Mouse (Mus musculus) frontal cortex, postnatal 25 days (tissue): ENCODE measurements around the gene Znhit6.

Experiments used
- DNase-seq, 2 experiments: peaks; one replicate each; pipeline ENCODE4 v3.0.0; 2022; ENCODE audit warnings: low spot score in 2 of 2

Znhit6 gene

GRCm38 (mm10) chr3:145605437-145606123 is 29.6 kb downstream of the Znhit6 start:
- no peak for DNase-seq

GRCm38 (mm10) chr3:145608320-145608719 is 32.3 kb downstream of the Znhit6 start:
- no peak for DNase-seq

- DNase-seq: no peak
Measured at GRCm38 (mm10) chr3:145612662-145613061, 36.7 kb downstream of the Znhit6 start.

GRCm38 (mm10) chr3:145613234-145613633 is 37.2 kb downstream of the Znhit6 start:
- DNase-seq: no peak

GRCm38 (mm10) chr3:145614362-145615115 is 38.5 kb downstream of the Znhit6 start:
- no peak for DNase-seq

GRCm38 (mm10) chr3:145618299-145618698 is 42.3 kb downstream of the Znhit6 start:
- no peak for DNase-seq

GRCm38 (mm10) chr3:145619621-145620365 is 43.8 kb downstream of the Znhit6 start:
- no peak for DNase-seq

GRCm38 (mm10) chr3:145621209-145621608 is 45.2 kb downstream of the Znhit6 start:
- no peak for DNase-seq

GRCm38 (mm10) chr3:145623047-145623446 is 47.0 kb downstream of the Znhit6 start:
- DNase-seq: no peak

- no peak for DNase-seq
Measured at GRCm38 (mm10) chr3:145624786-145625185, 48.8 kb downstream of the Znhit6 start.

- DNase-seq: no peak
Measured at GRCm38 (mm10) chr3:145625546-145625945, 49.5 kb downstream of the Znhit6 start.

GRCm38 (mm10) chr3:145626063-145626462 is 50.1 kb downstream of the Znhit6 start:
- no peak for DNase-seq

GRCm38 (mm10) chr3:145627830-145628229 is 51.8 kb downstream of the Znhit6 start:
- DNase-seq: no peak

- DNase-seq: no peak
Measured at GRCm38 (mm10) chr3:145628643-145629042, 52.6 kb downstream of the Znhit6 start.

GRCm38 (mm10) chr3:145632888-145633287 is 56.9 kb downstream of the Znhit6 start:
- DNase-seq: no peak

- DNase-seq: no peak
Measured at GRCm38 (mm10) chr3:145634002-145634710, 58.2 kb downstream of the Znhit6 start.

GRCm38 (mm10) chr3:145640170-145640569 is 64.2 kb downstream of the Znhit6 start:
- DNase-seq: no peak

GRCm38 (mm10) chr3:145640583-145640982 is 64.6 kb downstream of the Znhit6 start:
- no peak for DNase-seq

- no peak for DNase-seq
Measured at GRCm38 (mm10) chr3:145641036-145641685, 65.2 kb downstream of the Znhit6 start.

- DNase-seq: no peak
Measured at GRCm38 (mm10) chr3:145641878-145642277, 65.9 kb downstream of the Znhit6 start.

GRCm38 (mm10) chr3:145642861-145643260 is 66.9 kb downstream of the Znhit6 start:
- DNase-seq: no peak
